Mouse (Mus musculus) forebrain, embryonic 15.5 days (tissue): Measurements from ENCODE around the gene Mrps10. TPM values are rescaled to one million over a fixed set of nuclear protein-coding genes. Genes with fewer than 3 reads are reported as not detected.
A peak's percentile ranks its signal among the peaks of the same experiment; 100 is the strongest.
"Not testable (repeated sequence)": the region's sequence is repeated elsewhere in the genome, so short reads cannot be mapped to it uniquely, and the experiment has no call there.

Source experiments
- ATAC-seq: fragments of 200-750 bp; cut with Nextera tagmentation; replicated peaks from 2 replicates; pipeline ENCODE4 v1.8.0; 2017; ENCODE audit warnings: mild to moderate bottlenecking, moderate TSS enrichment, moderate library complexity
- H3K27ac ChIP-seq: fragments of 300-500 bp; sonication (generic); replicated peaks from 2 replicates; pipeline ENCODE4 v1.5.1; 2015; ENCODE audit warnings: mild to moderate bottlenecking, inconsistent platforms
- H3K27me3 ChIP-seq: fragments of 300-500 bp; sonication (generic); 2 replicates; pipeline ENCODE4 v1.6.1; 2015; ENCODE audit warnings: inconsistent platforms
- H3K36me3 ChIP-seq: fragments of 300-500 bp; sonication (generic); 2 replicates; pipeline ENCODE4 v1.6.1; 2015; ENCODE audit warnings: mild to moderate bottlenecking, inconsistent platforms
- H3K4me1 ChIP-seq: fragments of 300-500 bp; sonication (generic); 2 replicates; pipeline ENCODE4 v1.6.1; 2015; ENCODE audit warnings: inconsistent platforms
- H3K4me2 ChIP-seq: fragments of 300-500 bp; sonication (generic); replicated peaks from 2 replicates; pipeline ENCODE4 v1.6.1; 2015; ENCODE audit warnings: mild to moderate bottlenecking, inconsistent platforms
- H3K4me3 ChIP-seq: fragments of 300-500 bp; sonication (generic); 2 replicates; pipeline ENCODE4 v1.5.1; 2015; ENCODE audit warnings: mild to moderate bottlenecking, inconsistent platforms
- H3K9ac ChIP-seq: fragments of 300-500 bp; sonication (generic); replicated peaks from 2 replicates; pipeline ENCODE4 v1.6.1; 2015; ENCODE audit warnings: mild to moderate bottlenecking, inconsistent platforms
- H3K9me3 ChIP-seq: fragments of 300-500 bp; sonication (generic); 2 replicates; pipeline ENCODE4 v1.6.1; 2016; ENCODE audit warnings: inconsistent platforms
- WGBS: fragments of 180-500 bp; shearing (Covaris S2); methylation state at CpG from one replicate; pipeline ENCODE4 v1.1.7; 2015; ENCODE audit warnings: mixed read lengths; 5-methylcytosine and 5-hydroxymethylcytosine counted together
- polyA plus RNA-seq: library from polyadenylated mRNA; unstranded; fragments of >200 nt; fragmentation: Nextera tagmentation; extraction: Ambion mirVana; gene quantifications from 2 replicates; pipeline ENCODE4 v1.2.1, GENCODE M21; 2015

Mrps10 gene
- polyA plus RNA-seq: 73.7 and 75.9 TPM in 2 replicates

GRCm38 (mm10) chr17:47368401-47369086 is at the start of gene Mrps10:
Gene Mrps10 (plus strand): TSS chr17:47368887.
- ATAC-seq: peak; percentile 92
- WGBS: 4% methylated on average over 35 of the region's 35 CpGs

GRCm38 (mm10) chr17:47318972-47319625 is 49.6 kb upstream of the Mrps10 start:
- Histone ChIP-seq H3K36me3 (peaks cover 24% of the 10 kb centered on the region), H3K4me2 (no peak overlapping the region), H3K4me1 (no peaks in the 10 kb centered on the region), H3K27me3 (no peaks in the 10 kb centered on the region), H3K9ac (no peak overlapping the region), H3K4me3 (no peak overlapping the region), H3K27ac (no peak overlapping the region), H3K9me3 (no peaks in the 10 kb centered on the region)
- WGBS: 85% methylated on average over 20 of the region's 20 CpGs
- ATAC-seq: no peak

More at GRCm38 (mm10) chr17:47368401-47369086, at the start of gene Mrps10:
- Histone ChIP-seq H3K4me2 (peak within 1 kb of the TSS; percentile 79), H3K4me3 (peak within 1 kb of the TSS; percentile 66), H3K9me3 (no peaks in the 10 kb centered on the region), H3K36me3 (peaks cover 9% of the 10 kb centered on the region), H3K4me1 (peaks cover 18% of the 10 kb centered on the region), H3K27me3 (peaks cover 19% of the 10 kb centered on the region), H3K27ac (peak within 1 kb of the TSS; percentile 78), H3K9ac (peak within 1 kb of the TSS; percentile 62)

DNA sequence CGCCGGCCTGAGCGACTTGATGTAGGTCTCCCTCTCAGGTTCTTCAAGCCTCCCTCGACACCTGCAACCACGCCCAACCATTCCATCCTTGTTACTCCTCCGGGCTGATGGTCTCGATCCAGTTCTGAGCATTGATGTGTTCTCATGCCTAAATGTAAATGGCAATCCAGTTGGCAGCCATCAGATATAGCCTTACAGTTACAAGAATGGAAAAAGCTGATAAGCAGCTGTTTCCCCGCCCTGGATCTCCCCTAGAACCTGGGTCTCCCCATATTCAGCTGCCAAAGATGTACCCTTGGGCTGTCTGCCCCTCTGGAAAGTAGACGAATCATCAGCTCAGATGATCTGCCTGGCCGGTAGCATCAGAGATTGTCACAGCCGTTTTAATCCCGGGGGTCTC is 48.9 kb upstream of the Mrps10 start:
- no peaks in the 10 kb centered on the region for H3K4me1 ChIP-seq
- no peaks in the 10 kb centered on the region for H3K27me3 ChIP-seq
- H3K4me2 ChIP-seq: no peak overlapping the region
- WGBS: 93% methylated on average over 12 of the region's 12 CpGs
- no peak for ATAC-seq
- H3K9ac ChIP-seq: no peak overlapping the region
- H3K4me3 ChIP-seq: no peak overlapping the region
- H3K36me3 ChIP-seq: peaks cover 19% of the 10 kb centered on the region
- H3K9me3 ChIP-seq: no peaks in the 10 kb centered on the region
- H3K27ac ChIP-seq: no peak overlapping the region

- H3K27ac ChIP-seq: no peak overlapping the region
- H3K4me1 ChIP-seq: no peaks in the 10 kb centered on the region
- H3K4me2 ChIP-seq: no peak overlapping the region
- no peak overlapping the region for H3K4me3 ChIP-seq
- no peak overlapping the region for H3K9ac ChIP-seq
- no peaks in the 10 kb centered on the region for H3K27me3 ChIP-seq
- peaks cover 24% of the 10 kb centered on the region for H3K36me3 ChIP-seq
- no peak for ATAC-seq
- 87% methylated on average over 22 of the region's 22 CpGs for WGBS
- H3K9me3 ChIP-seq: no peaks in the 10 kb centered on the region
Observed at GRCm38 (mm10) chr17:47322128-47322990, 46.3 kb upstream of the Mrps10 start.

GRCm38 (mm10) chr17:47322991-47323295 is 45.7 kb upstream of the Mrps10 start:
- ATAC-seq: no peak
- Histone ChIP-seq H3K27me3 (no peaks in the 10 kb centered on the region), H3K4me1 (no peaks in the 10 kb centered on the region), H3K9ac (no peak overlapping the region), H3K4me3 (no peak overlapping the region), H3K36me3 (peaks cover 23% of the 10 kb centered on the region), H3K27ac (no peak overlapping the region), H3K9me3 (no peaks in the 10 kb centered on the region), H3K4me2 (no peak overlapping the region)
- WGBS: 92% methylated on average over 6 of the region's 6 CpGs

DNA sequence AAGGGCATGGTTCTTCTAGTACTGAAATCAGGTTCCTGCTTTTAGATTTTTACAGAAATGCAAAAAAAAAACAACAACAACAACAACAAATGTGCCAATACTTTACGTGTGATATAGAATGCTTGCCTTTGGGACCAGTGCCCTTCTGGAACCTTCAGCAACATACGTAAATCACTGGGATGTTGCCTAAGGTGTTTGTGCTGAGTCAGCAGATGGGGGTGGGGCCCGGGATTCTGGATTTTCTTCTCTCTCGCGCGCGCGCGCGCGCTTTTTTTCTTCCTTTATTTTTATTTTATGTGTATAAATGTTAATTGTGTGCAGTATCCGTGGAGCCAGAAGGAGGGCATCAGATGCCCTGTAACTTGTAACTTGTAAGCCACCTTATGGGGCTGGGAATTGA is 41.1 kb upstream of the Mrps10 start:
- H3K4me1 ChIP-seq: peaks cover 8% of the 10 kb centered on the region
- no peak for ATAC-seq
- H3K27ac ChIP-seq: no peak overlapping the region
- no peak overlapping the region for H3K4me2 ChIP-seq
- no peaks in the 10 kb centered on the region for H3K27me3 ChIP-seq
- no peak overlapping the region for H3K4me3 ChIP-seq
- 91% methylated on average over 12 of the region's 12 CpGs for WGBS
- H3K9me3 ChIP-seq: no peaks in the 10 kb centered on the region
- peaks cover 41% of the 10 kb centered on the region for H3K36me3 ChIP-seq
- no peak overlapping the region for H3K9ac ChIP-seq

GRCm38 (mm10) chr17:47327969-47328368 is 40.7 kb upstream of the Mrps10 start:
- Histone ChIP-seq H3K4me1 (peaks cover 9% of the 10 kb centered on the region), H3K27me3 (no peaks in the 10 kb centered on the region), H3K27ac (no peak overlapping the region), H3K9ac (no peak overlapping the region), H3K9me3 (no peaks in the 10 kb centered on the region), H3K36me3 (peaks cover 41% of the 10 kb centered on the region), H3K4me3 (no peak overlapping the region), H3K4me2 (no peak overlapping the region)
- 66% methylated on average over 7 of the region's 7 CpGs for WGBS
- ATAC-seq: no peak

DNA sequence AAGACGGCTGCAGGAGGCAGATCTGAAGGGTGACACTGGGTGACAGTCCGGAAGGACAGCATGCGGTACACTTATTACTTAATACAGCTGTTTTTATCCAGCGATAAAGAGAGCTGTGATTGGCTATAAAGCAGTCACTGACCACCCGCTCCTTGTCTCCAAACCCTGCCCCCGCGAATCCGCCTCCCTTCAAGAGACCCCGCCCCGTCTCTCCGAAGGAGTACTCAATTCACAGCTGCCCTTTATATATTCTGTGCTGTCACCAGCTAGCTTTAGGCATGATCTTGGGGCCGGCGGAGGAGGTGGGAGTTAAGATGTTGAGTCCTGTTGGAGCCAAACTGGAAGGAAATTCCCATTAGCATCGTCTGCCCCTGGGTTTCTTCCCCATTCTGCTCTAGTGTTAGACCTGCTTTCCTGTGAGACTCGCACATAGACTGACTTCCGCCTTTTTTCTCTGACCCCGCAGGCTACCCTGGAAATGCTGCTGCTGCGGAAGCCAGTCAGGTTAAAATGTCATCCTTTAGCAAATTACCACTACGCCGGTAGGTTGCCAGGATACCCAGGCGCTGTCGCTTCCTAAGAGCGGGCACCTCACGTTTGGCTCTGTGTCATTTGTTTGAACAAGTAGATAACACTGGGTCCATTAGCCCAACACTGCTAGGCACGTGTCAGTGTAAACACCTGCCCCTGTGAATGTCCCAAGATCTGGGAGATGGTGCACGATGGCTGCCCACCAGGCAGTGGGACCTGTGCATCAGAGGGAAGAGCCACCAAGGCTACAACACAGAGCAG is 39.9 kb upstream of the Mrps10 start:
- ATAC-seq: no peak
- Histone ChIP-seq H3K27me3 (no peaks in the 10 kb centered on the region), H3K4me2 (no peak overlapping the region), H3K9me3 (no peaks in the 10 kb centered on the region), H3K4me1 (peaks cover 17% of the 10 kb centered on the region), H3K36me3 (peaks cover 41% of the 10 kb centered on the region), H3K4me3 (no peak overlapping the region), H3K27ac (no peak overlapping the region), H3K9ac (no peak overlapping the region)
- WGBS: 93% methylated on average over 26 of the region's 26 CpGs

DNA sequence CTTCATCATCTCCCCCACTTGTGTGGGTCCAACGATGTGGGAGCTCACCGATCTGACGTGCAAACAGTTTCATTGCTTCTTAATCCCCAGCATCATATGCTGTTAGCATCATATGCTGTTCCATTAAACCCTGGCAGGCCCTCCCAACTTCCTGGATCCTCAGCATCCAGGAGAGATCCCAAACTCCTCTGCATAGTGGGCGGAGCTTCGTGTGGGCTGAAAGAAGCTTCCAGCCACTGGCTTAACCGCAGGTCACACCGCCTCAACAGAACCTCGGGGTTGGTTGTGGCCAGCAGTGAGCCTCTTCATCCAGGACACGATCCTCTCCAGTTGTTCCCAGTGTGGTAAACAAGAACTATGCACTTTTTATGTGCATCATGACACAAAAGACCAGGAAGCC is 38.1 kb upstream of the Mrps10 start:
- no peak overlapping the region for H3K27ac ChIP-seq
- no peaks in the 10 kb centered on the region for H3K27me3 ChIP-seq
- no peak overlapping the region for H3K4me2 ChIP-seq
- H3K4me3 ChIP-seq: no peak overlapping the region
- peaks cover 17% of the 10 kb centered on the region for H3K4me1 ChIP-seq
- peaks cover 37% of the 10 kb centered on the region for H3K36me3 ChIP-seq
- ATAC-seq: no peak
- no peaks in the 10 kb centered on the region for H3K9me3 ChIP-seq
- no peak overlapping the region for H3K9ac ChIP-seq
- 95% methylated on average over 9 of the region's 9 CpGs for WGBS

DNA sequence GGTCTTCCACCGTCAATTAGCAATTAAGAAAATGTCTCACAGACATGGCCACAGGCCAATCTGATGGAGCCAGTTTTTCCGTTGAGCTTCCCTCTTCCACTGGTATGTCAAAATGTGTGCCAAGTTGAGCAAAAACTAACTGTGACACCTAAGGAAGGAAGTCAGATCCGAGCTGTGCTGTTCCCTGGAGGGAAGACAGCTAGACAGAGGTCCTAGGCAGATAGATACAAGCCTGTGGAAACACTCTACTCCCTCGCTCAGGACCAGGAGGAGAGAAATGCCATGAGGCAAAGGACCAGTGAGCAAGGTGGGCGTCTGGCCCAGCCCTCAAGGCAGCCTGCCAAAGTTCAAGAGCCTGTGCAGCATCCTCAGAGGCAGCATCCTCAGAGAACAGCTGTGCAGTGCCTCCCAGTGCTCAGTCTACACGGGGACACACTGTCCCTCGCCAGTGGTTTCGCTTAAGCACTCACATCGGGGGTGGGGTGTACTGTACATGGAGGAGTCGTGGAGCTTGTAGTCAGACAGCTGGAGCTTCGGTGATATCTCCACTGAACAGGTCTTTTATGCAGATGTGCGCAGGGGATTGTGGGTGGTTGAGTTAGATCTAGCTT is 36.6 kb upstream of the Mrps10 start:
- Histone ChIP-seq H3K27me3 (no peaks in the 10 kb centered on the region), H3K4me3 (no peak overlapping the region), H3K36me3 (peaks cover 31% of the 10 kb centered on the region), H3K9me3 (no peaks in the 10 kb centered on the region), H3K27ac (no peak overlapping the region), H3K9ac (no peak overlapping the region), H3K4me2 (no peak overlapping the region), H3K4me1 (peaks cover 17% of the 10 kb centered on the region)
- 73% methylated on average over 12 of the region's 12 CpGs for WGBS
- peak; percentile 43 for ATAC-seq

DNA sequence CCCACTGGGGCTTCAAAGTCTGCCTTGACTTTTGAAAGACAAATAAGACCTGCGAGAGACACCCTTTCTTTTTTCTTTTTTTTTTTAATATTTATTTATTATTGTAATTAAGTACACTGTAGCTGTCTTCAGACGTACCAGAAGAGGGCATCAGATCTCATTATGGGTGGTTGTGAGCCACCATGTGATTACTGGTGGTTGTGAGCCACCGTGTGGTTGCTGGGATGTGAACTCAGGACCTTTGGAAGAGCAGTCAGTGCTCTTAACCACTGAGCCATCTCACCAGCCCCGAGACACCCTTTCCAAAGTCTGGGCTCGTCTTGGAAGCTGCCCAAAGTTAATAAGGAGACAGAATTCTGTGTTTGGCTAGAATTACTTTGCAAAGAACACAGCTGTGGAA is 36.0 kb upstream of the Mrps10 start:
- H3K9ac ChIP-seq, H3K4me2 ChIP-seq, H3K4me3 ChIP-seq, H3K9me3 ChIP-seq, H3K27me3 ChIP-seq, H3K27ac ChIP-seq: not testable (repeated sequence)
- Histone ChIP-seq H3K36me3 (peaks cover 29% of the 10 kb centered on the region), H3K4me1 (peaks cover 17% of the 10 kb centered on the region)
- 26% methylated on average over 5 of the region's 5 CpGs for WGBS
- ATAC-seq: 0 out of 2 replicates have a peak, but pooled peaks have one; percentile 39
